Mouse (Mus musculus) forebrain, embryonic 11.5 days (tissue): ENCODE results near the gene Tmc8. TPM values are rescaled to one million over a fixed set of nuclear protein-coding genes. Genes with fewer than 3 reads are reported as not detected.

ENCODE experiments used
- ATAC-seq: fragments of 200-750 bp; cut with Nextera tagmentation; replicated peaks from 2 replicates; pipeline ENCODE4 v1.8.0; 2017; ENCODE audit warnings: moderate TSS enrichment; ENCODE audit not compliant: low FRiP score
- DNase-seq: peaks from one replicate; pipeline ENCODE4 v3.0.0-alpha.2; 2017; ENCODE audit warnings: low spot score
- H3K27ac ChIP-seq: fragments of 300-500 bp; sonication (generic); 2 replicates; pipeline ENCODE4 v1.5.1; 2014; ENCODE audit warnings: low read depth, low read length
- H3K27me3 ChIP-seq: fragments of 300-500 bp; sonication (generic); 2 replicates; pipeline ENCODE4 v1.6.1; 2014; ENCODE audit warnings: mild to moderate bottlenecking, low read length, mixed read lengths; ENCODE audit not compliant: control insufficient read depth, insufficient read depth
- H3K36me3 ChIP-seq: fragments of 300-500 bp; sonication (generic); 2 replicates; pipeline ENCODE4 v1.6.1; 2014; ENCODE audit warnings: mild to moderate bottlenecking, low read length, moderate library complexity, mixed read lengths; ENCODE audit not compliant: control insufficient read depth, insufficient read depth
- H3K4me1 ChIP-seq: fragments of 300-500 bp; sonication (generic); replicated peaks from 2 replicates; pipeline ENCODE4 v1.6.1; 2014; ENCODE audit warnings: low read length, mixed read lengths; ENCODE audit not compliant: control insufficient read depth, insufficient read depth
- H3K4me2 ChIP-seq: fragments of 300-500 bp; sonication (generic); 2 replicates; pipeline ENCODE4 v1.6.1; 2014; ENCODE audit warnings: low read depth, mild to moderate bottlenecking, low read length, moderate library complexity, mixed read lengths; ENCODE audit not compliant: severe bottlenecking
- H3K4me3 ChIP-seq: fragments of 300-500 bp; sonication (generic); 2 replicates; pipeline ENCODE4 v1.5.1; 2014; ENCODE audit warnings: low read depth, low read length
- H3K9ac ChIP-seq: fragments of 300-500 bp; sonication (generic); 2 replicates; pipeline ENCODE4 v1.6.1; 2014; ENCODE audit warnings: low read length
- H3K9me3 ChIP-seq: fragments of 300-500 bp; sonication (generic); 2 replicates; pipeline ENCODE4 v1.6.1; 2016; ENCODE audit warnings: low read length, mixed read lengths; ENCODE audit not compliant: control insufficient read depth
- WGBS: fragments of 180-500 bp; shearing (Covaris S2); extraction: QIAGEN DNeasy Blood & Tissue Kit; methylation state at CpG from one replicate; pipeline ENCODE4 v1.1.7; 2014; 5-methylcytosine and 5-hydroxymethylcytosine counted together
- polyA plus RNA-seq: library from polyadenylated mRNA; unstranded; fragments of >200 nt; fragmentation: Nextera tagmentation; extraction: Ambion mirVana; gene quantifications from 2 replicates; pipeline ENCODE4 v1.2.1, GENCODE M21; 2014

The Tmc8 gene
- polyA plus RNA-seq, 1 experiment from 2014 or later: 2.4 TPM

DNA sequence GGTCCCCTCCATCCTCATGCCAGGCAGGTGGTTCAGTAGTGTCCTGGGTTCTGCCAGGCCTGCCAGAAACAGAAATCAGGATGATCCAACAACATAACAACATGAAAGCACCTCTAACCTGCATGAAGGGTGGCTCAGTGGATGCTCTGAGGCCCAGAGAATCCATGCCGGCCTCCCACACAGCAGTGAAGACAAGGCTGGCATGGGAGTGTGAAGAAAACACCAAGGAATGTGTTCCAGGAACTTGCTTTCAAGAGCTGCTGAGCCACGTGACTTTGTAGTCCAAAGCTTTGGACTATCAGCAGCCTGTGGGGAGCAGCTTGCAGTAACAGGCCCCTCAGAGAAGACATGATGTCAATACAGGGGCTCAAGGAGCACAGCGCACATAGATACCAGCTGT lies 15.6 kb upstream of the Tmc8 start:
- no peaks in the 10 kb centered on the region for H3K9me3 ChIP-seq
- H3K27me3 ChIP-seq: no peaks in the 10 kb centered on the region
- H3K4me1 ChIP-seq: no peaks in the 10 kb centered on the region
- H3K36me3 ChIP-seq: no peaks in the 10 kb centered on the region; the same call in none of the 2 replicates
- ATAC-seq: no peak
- H3K4me2 ChIP-seq: no peak overlapping the region
- H3K9ac ChIP-seq: no peak overlapping the region
- WGBS: 84% methylated on average over 3 of the region's 3 CpGs
- no peak overlapping the region for H3K27ac ChIP-seq
- DNase-seq: no peak
- H3K4me3 ChIP-seq: no peak overlapping the region

- no peak for ATAC-seq
- H3K36me3 ChIP-seq: no peaks in the 10 kb centered on the region; the same call in 1 of the 2 replicates
- H3K27me3 ChIP-seq: no peaks in the 10 kb centered on the region
- H3K9me3 ChIP-seq: no peaks in the 10 kb centered on the region
- no peaks in the 10 kb centered on the region for H3K4me1 ChIP-seq
- no peak overlapping the region for H3K4me3 ChIP-seq
- H3K4me2 ChIP-seq: no peak overlapping the region
- WGBS: 88% methylated on average over 20 of the region's 20 CpGs
- no peak overlapping the region for H3K27ac ChIP-seq
- no peak for DNase-seq
- H3K9ac ChIP-seq: no peak overlapping the region
Measured at GRCm38 (mm10) chr11:117768725-117769682, 12.9 kb upstream of the Tmc8 start.

- ATAC-seq (no peak), DNase-seq (no peak)
- Histone ChIP-seq H3K27ac (no peak overlapping the region), H3K9me3 (no peaks in the 10 kb centered on the region), H3K36me3 (no peaks in the 10 kb centered on the region), H3K27me3 (no peaks in the 10 kb centered on the region), H3K4me1 (no peaks in the 10 kb centered on the region), H3K9ac (no peak overlapping the region), H3K4me2 (no peak overlapping the region), H3K4me3 (no peak overlapping the region)
- WGBS: 87% methylated on average over 7 of the region's 7 CpGs
Measured at GRCm38 (mm10) chr11:117769683-117770047, 12.2 kb upstream of the Tmc8 start.

DNA sequence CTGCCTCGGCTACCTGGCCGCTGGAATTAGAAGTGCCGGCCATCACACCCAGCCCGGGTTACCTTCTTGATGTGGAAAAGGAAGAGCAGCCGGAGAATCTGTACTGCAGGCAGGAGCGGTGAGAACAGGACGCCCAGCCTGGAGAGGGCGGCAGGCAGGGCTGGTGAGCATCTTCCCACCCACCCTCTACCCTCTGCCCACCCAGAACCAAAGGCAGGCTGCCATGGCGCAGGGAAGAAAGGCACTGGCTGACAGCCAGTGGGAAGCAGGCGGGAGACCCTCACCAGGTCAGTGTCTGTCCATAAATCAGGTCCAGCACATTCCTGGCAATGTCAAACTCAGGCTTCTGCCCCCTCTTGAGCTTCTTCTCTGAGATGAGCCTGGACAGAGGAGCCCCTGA lies 11.5 kb upstream of the Tmc8 start:
- Histone ChIP-seq H3K9me3 (no peaks in the 10 kb centered on the region), H3K36me3 (no peaks in the 10 kb centered on the region), H3K4me1 (no peaks in the 10 kb centered on the region), H3K9ac (no peak overlapping the region), H3K27ac (no peak overlapping the region), H3K4me3 (no peak overlapping the region), H3K27me3 (no peaks in the 10 kb centered on the region), H3K4me2 (no peak overlapping the region)
- ATAC-seq (no peak), DNase-seq (no peak)
- WGBS: 90% methylated on average over 10 of the region's 10 CpGs

- H3K4me2 ChIP-seq: no peak overlapping the region
- no peaks in the 10 kb centered on the region for H3K36me3 ChIP-seq
- DNase-seq (no peak), ATAC-seq (no peak)
- no peaks in the 10 kb centered on the region for H3K9me3 ChIP-seq
- H3K9ac ChIP-seq: no peak overlapping the region
- 94% methylated on average over 7 of the region's 7 CpGs for whole genome bisulfite sequencing
- no peak overlapping the region for H3K4me3 ChIP-seq
- H3K27me3 ChIP-seq: no peaks in the 10 kb centered on the region
- H3K4me1 ChIP-seq: no peaks in the 10 kb centered on the region
- H3K27ac ChIP-seq: no peak overlapping the region
Measured at GRCm38 (mm10) chr11:117772352-117772751, 9.5 kb upstream of the Tmc8 start.

DNA sequence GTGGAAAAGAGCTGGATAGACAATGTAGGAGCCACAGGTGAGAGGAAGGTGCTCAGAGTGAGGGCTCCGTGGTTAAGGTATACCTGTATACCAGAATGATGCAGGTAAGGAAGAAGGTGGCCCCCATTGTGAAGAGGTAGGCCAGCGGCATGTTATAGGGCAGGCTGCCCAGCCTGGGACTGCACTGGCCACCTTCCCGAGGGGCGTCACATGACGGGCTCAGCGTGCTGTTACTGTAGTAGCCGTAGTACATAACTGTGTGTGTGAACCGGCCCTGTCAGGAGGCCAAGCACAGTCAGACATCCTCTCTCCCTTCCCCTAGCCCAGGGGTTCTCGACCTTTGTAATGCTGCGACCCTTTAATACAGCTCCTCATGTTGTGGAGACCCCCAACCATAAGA lies 7.0 kb upstream of the Tmc8 start:
- Histone ChIP-seq H3K4me3 (no peak overlapping the region), H3K27me3 (peaks cover 1% of the 10 kb centered on the region), H3K36me3 (no peaks in the 10 kb centered on the region), H3K4me2 (no peak overlapping the region), H3K9me3 (no peaks in the 10 kb centered on the region), H3K9ac (no peak overlapping the region), H3K27ac (no peak overlapping the region), H3K4me1 (peaks cover 5% of the 10 kb centered on the region)
- 90% methylated on average over 10 of the region's 10 CpGs for WGBS
- ATAC-seq (no peak), DNase-seq (no peak)

DNA sequence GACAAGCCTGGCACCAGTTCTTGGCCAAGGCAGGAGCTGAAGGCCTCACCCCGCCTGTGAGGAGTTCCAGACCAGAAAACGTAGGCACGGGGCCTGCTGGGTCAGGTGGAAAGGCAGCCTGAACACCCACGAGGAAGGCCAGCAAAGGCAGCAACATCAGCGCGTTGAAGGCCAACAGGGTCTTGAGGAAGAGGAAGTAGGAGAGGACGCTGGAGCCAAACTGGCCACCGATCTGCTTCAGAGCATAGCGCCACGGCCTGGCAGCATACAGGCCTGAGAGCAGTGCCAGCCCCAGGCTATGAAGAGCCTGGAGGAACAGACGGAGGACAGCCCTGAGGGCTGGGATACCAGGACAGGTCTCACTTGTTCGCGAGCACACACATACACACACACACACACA lies 6.3 kb upstream of the Tmc8 start:
- Histone ChIP-seq H3K4me1 (peaks cover 10% of the 10 kb centered on the region), H3K9ac (no peak overlapping the region), H3K9me3 (no peaks in the 10 kb centered on the region), H3K27ac (no peak overlapping the region), H3K4me2 (no peak overlapping the region), H3K4me3 (no peak overlapping the region), H3K36me3 (no peaks in the 10 kb centered on the region), H3K27me3 (peaks cover 8% of the 10 kb centered on the region)
- DNase-seq: no peak
- WGBS: 90% methylated on average over 10 of the region's 13 CpGs
- ATAC-seq: no peak

GRCm38 (mm10) chr11:117776085-117776792 lies 5.6 kb upstream of the Tmc8 start:
- Histone ChIP-seq H3K36me3 (no peaks in the 10 kb centered on the region), H3K4me2 (no peak overlapping the region), H3K4me1 (peaks cover 13% of the 10 kb centered on the region), H3K4me3 (no peak overlapping the region), H3K9me3 (no peaks in the 10 kb centered on the region), H3K9ac (no peak overlapping the region), H3K27me3 (peaks cover 15% of the 10 kb centered on the region), H3K27ac (no peak overlapping the region)
- DNase-seq: no peak
- ATAC-seq: no peak
- WGBS: 93% methylated on average over 14 of the region's 14 CpGs
